Mouse (Mus musculus): ENCODE measurements around the gene Crb3. TPM values are rescaled to one million over a fixed set of nuclear protein-coding genes. Genes with fewer than 3 reads are reported as not detected.

Gene Crb3
- polyA plus RNA-seq (2016; fragmentation: Nextera tagmentation; extraction: Ambion mirVana) = 2.5 and 3.0 TPM in 2 replicates

DNA sequence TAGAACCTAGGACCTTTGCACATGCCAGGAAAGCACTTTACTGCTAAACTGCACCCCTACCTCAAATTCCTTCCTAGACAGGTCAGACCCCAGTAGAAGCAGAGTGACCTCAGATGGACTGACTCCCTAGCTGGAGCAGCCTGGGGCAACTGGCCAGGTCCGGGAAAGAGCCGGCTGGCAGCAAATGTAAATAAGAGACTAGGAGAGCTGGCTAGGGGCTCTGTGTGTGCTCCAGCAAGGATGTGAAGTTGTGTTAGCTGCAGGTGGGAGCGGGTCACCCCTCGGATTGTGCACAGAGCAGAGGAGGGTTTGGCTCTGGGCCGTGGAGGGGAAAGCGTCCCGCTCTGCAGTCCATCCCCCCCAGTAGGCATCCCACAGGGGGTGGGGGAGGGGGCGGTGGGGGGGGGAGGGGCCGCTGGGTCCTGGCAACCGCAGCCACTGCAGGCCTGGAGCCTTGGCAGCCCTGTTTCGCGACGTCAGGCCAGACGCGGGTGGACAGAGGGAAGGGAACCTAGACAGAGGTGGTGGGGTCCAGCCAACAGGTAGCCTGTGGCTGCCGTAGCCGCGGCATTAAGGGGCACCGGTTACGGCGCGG lies at the start of gene Crb3:
TSS of gene Crb3 (plus strand) at position 215 of the 595 bp plus-strand sequence.
- Histone ChIP-seq H3K9ac (peak within 1 kb of the TSS; percentile 75), H3K27me3 (replicated peaks) (peaks cover 57% of the 10 kb centered on the region), H3K4me2 (peak within 1 kb of the TSS; percentile 98), H3K4me1 (peaks cover 43% of the 10 kb centered on the region), H3K9me3 (replicated peaks) (no peaks in the 10 kb centered on the region), H3K36me3 (peaks cover 8% of the 10 kb centered on the region), H3K4me3 (peak within 1 kb of the TSS; percentile 69), H3K27ac (peak within 1 kb of the TSS; percentile 51)
- 6% methylated on average over 14 of the region's 22 CpGs for WGBS (ENCODE audit: insufficient replicate concordance)
- 0 out of 2 replicates have a peak, but pooled peaks have one; percentile 1 for ATAC-seq

DNA sequence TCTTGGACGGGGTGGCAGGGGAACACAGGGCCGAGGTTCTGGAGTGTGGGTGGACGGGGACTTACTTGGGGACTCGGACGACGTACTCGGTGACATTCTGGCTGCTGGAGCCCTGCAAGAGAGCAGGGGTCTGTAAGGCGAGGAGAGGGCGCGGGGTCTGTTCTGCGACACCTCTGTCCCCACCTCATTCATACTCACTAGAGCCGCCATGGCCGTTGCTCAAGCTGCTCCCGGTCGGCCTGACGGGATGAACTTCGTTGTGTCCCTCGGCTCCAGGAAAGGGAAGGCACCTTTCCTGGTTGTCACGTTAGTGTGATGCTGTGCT lies 48.0 kb upstream of the Crb3 start:
- Histone ChIP-seq H3K4me1 (peaks cover 50% of the 10 kb centered on the region), H3K4me2 (peak overlapping the region; percentile 80), H3K9me3 (replicated peaks) (no peaks in the 10 kb centered on the region), H3K27me3 (replicated peaks) (no peaks in the 10 kb centered on the region), H3K36me3 (peaks cover 40% of the 10 kb centered on the region), H3K27ac (peak overlapping the region; percentile 90), H3K9ac (peak overlapping the region; percentile 88), H3K4me3 (peak overlapping the region; percentile 89)
- WGBS (ENCODE audit: insufficient replicate concordance) = under 1% methylated on average over 19 of the region's 19 CpGs
- peak; percentile 62 for ATAC-seq

DNA sequence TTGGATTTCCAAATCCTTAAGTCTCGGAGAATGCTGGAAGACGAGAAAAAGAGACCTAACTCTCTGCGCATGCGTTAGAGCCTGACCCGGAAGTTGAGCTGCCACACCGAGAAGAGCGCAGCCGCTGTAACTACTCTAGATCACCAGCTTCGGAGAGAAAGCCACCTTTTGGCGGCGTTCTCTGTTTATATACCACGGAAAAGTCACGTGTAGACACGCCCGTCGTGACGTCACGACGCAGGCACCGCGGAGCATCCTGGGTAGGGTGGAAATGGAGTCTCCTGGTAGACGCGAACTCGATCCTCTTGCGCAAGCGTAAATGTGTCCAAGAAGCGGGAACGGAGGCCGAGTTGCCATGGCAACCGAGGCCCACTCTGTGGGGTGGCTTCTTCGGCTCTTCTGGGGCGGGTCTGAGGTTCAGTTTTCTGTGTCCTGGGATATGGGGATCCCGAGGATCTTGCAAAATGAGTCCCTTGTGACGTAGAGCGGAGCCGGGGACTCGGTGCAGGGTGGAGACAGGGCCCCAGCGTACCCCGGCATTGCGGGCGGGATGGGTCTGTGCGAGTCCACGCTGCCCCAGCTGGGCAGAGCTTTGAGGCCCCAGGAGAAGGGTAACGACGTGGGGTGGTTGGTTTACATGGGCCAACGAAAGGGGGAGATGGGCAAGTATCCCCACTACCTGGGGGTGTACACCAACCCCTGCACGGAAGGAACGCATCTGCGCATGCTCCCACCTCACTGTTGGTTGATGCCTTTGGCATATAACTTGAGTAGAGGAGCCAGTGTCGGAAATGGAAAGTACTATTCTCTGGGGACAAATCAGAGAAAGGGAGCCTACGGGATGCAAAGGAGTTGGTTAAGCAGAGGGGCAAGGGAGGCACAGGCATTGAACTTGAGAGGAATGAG lies 47.4 kb upstream of the Crb3 start, which contains the start of the genes Gtf2f1 and Gm17949:
TSS of gene Gtf2f1 (minus strand) at position 53 of the 906 bp plus-strand sequence.
TSS of gene Gm17949 (plus strand) at position 234 of the 906 bp plus-strand sequence.
- ATAC-seq = peak; percentile 85
- Histone ChIP-seq H3K4me1 (peaks cover 55% of the 10 kb centered on the region), H3K27ac (peak within 1 kb of the TSS; percentile 90), H3K27me3 (replicated peaks) (no peaks in the 10 kb centered on the region), H3K4me2 (peak within 1 kb of the TSS; percentile 80), H3K4me3 (peak within 1 kb of the TSS; percentile 89), H3K36me3 (peaks cover 34% of the 10 kb centered on the region), H3K9me3 (replicated peaks) (no peaks in the 10 kb centered on the region), H3K9ac (peak within 1 kb of the TSS; percentile 88)
- WGBS (ENCODE audit: insufficient replicate concordance) = 1% methylated on average over 51 of the region's 51 CpGs

DNA sequence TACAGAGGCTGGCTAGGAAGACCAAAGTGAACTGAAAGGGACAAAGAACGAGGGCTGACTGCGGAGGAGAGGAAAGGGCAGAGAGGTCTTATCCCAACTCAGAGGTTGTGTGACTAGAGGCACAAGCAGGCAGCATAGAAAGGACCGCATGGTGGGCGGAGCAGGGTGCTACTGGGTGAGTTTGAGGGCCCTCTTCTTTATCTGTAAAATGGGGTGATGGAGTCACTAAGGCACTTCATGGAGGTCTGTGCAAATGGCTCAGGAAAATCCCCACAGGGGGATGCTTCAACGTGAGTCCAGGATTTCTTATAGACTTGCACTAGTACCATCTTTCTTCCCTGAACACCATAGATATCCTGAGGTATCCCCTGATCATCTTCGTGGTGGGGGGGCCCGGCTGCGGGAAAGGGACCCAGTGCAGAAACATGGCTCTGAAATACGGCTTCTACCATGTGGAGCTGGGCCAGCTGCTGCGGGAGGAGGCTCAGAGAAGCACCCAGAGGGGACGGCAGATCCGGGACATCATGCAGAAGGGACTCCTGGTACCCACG lies 46.6 kb upstream of the Crb3 start:
- Histone ChIP-seq H3K27ac (peak overlapping the region; percentile 90), H3K4me1 (peaks cover 50% of the 10 kb centered on the region), H3K27me3 (replicated peaks) (no peaks in the 10 kb centered on the region), H3K4me3 (peak overlapping the region; percentile 89), H3K9me3 (replicated peaks) (no peaks in the 10 kb centered on the region), H3K4me2 (peak overlapping the region; percentile 80), H3K9ac (peak overlapping the region; percentile 73), H3K36me3 (peaks cover 26% of the 10 kb centered on the region)
- WGBS (ENCODE audit: insufficient replicate concordance) = 74% methylated on average over 13 of the region's 13 CpGs
- ATAC-seq = no peak

DNA sequence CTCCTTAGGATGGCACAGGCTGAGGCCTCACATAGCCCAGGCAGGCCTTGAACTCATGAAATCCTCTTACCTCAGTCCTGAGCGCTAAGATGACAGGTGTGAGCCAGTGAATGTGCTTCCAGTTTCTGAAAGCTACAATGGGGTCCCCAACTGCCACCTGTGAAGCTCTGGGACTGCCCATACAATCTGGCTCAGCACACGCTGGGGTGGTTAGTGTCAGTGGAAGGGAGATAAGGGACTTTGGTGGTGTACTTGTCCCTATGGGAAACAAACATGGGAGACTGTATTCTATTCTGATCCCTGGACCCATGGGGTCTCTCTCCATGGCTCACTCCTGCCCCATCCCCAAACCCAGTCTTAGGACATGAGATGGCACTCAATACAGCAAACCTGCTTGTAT lies 39.2 kb upstream of the Crb3 start:
- peak overlapping the region; percentile 85 for H3K27ac ChIP-seq
- peaks cover 56% of the 10 kb centered on the region for H3K36me3 ChIP-seq
- no peaks in the 10 kb centered on the region for H3K27me3 ChIP-seq (replicated peaks)
- no peaks in the 10 kb centered on the region for H3K9me3 ChIP-seq (replicated peaks)
- peak; percentile 84 for ATAC-seq
- H3K4me3 ChIP-seq = no peak overlapping the region
- H3K4me1 ChIP-seq = peaks cover 62% of the 10 kb centered on the region
- H3K4me2 ChIP-seq = peak overlapping the region; percentile 40
- 33% methylated on average over 2 of the region's 2 CpGs for WGBS (ENCODE audit: insufficient replicate concordance)
- H3K9ac ChIP-seq = peak overlapping the region; percentile 22; the same call in 1 of the 2 replicates

DNA sequence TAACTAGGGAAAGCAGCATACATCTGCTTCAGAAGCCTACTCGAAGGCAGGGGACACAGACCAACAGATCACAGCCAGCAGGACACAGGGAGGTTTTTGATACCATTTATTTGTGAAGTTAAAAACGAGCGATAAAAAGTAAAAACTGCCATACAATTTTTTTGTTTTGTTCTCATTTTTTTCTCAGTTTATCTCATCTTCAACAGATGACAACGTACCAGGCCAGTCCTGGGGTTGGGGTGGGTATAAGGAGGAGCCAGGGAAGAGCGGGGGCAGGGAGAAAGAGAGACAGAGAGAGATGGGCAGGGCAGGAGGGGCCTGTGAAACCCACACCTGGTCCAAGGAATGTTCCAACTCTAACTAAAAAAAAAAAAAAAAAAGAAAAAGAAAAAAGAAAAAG lies 37.9 kb upstream of the Crb3 start:
- WGBS (ENCODE audit: insufficient replicate concordance) = 45% methylated on average over 5 of the region's 5 CpGs
- no peak for ATAC-seq

DNA sequence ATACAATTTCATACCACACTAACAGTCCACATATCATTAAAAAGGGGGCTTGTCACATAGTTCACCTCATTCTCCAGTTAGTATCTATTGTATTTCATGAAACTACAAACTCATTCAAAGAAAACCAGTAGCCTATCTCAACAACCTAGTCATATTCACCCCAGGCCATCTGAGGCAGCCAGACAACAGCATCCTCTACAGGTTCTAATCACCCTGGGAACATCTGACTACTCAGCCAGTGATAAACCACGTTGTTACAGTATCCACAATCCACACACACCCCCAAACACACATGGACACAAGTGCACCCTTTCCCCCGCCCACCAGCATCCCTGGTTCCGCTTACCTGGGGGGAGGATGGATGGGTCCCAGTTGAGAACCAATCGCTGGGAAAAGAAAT lies 31.4 kb upstream of the Crb3 start:
- H3K4me1 ChIP-seq = peaks cover 67% of the 10 kb centered on the region
- peak overlapping the region; percentile 36 for H3K27ac ChIP-seq
- H3K9me3 ChIP-seq (replicated peaks) = no peaks in the 10 kb centered on the region
- 0 out of 2 replicates have a peak overlapping the region, but pooled peaks have one; percentile 22 for H3K9ac ChIP-seq
- WGBS (ENCODE audit: insufficient replicate concordance) = 67% methylated on average over 4 of the region's 4 CpGs
- ATAC-seq = no peak
- no peaks in the 10 kb centered on the region for H3K27me3 ChIP-seq (replicated peaks)
- no peak overlapping the region for H3K4me3 ChIP-seq
- peaks cover 70% of the 10 kb centered on the region for H3K36me3 ChIP-seq
- peak overlapping the region; percentile 17; the same call in 1 of the 2 replicates for H3K4me2 ChIP-seq

More for the DNA sequence above, 37.9 kb upstream of the Crb3 start:
- peaks cover 72% of the 10 kb centered on the region for H3K4me1 ChIP-seq
- no peak overlapping the region for H3K4me3 ChIP-seq
- peaks cover 69% of the 10 kb centered on the region for H3K36me3 ChIP-seq
- H3K27ac ChIP-seq = peak overlapping the region; percentile 85
- peak overlapping the region; percentile 6; the same call in 1 of the 2 replicates for H3K9ac ChIP-seq
- no peaks in the 10 kb centered on the region for H3K9me3 ChIP-seq (replicated peaks)
- no peak overlapping the region for H3K4me2 ChIP-seq
- H3K27me3 ChIP-seq (replicated peaks) = no peaks in the 10 kb centered on the region

DNA sequence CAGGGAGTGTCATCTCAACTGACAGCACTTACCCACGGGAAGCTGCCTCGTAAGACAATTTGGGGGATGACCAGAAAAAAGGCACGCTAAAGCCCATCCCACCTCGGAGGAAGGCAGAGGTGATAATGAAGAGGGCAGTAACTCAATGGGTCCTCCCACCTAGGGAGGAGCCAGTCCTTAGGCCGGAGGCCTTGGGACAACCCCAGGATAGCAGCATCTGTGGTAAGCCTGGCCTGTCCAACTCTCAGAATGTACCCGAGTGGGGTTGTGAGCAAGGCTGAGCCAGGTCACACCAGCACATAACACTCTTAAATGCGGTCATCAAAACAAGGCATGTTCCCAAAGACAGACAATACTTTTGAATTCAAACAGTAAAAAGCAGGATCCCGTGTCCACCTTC lies 29.2 kb upstream of the Crb3 start:
- 15% methylated on average over 8 of the region's 8 CpGs for WGBS (ENCODE audit: insufficient replicate concordance)

DNA sequence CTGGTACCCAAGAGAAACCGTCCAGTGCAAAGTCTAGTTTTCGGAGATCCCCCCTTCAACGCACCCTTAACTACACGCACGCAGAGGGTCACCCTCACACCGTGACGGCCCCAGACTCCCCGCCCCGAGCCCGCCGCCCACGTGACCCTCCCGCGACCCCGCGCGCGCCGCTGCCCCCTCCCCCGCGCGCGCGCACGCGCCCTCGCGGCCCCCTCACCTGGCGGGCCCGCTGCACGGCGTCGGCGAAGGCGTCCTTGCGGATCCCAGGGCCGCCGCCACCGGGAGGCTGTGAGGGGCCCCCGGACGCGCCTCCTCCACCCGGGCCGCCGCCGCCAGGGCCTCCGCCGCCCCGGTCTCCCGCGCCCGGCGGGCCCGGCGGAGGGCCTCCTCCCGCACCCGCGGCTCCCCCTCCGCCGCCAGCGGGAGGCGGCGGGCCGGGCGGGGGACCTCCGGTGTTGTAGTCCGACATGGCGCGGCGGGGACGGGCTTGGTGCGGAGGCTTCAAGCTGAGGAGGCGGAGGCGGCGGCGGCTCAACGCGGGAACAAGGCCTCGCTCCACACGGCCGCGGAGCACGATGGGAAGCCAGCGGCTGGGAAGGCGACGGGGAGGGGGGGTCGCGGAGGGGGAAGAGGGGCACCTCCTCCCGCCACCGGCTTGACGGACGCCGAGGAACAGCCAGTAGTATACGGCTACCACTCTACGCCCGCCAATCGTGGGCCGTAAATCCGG lies 27.8 kb upstream of the Crb3 start, which contains the start of gene Khsrp:
TSS of gene Khsrp (minus strand) at position 592 of the 730 bp plus-strand sequence.
- Histone ChIP-seq H3K9me3 (replicated peaks) (no peaks in the 10 kb centered on the region), H3K9ac (peak within 1 kb of the TSS; percentile 100), H3K4me2 (peak within 1 kb of the TSS; percentile 86), H3K4me1 (peaks cover 50% of the 10 kb centered on the region), H3K4me3 (peak within 1 kb of the TSS; percentile 99), H3K27me3 (replicated peaks) (peaks cover 11% of the 10 kb centered on the region; the same call in 1 of the 2 replicates), H3K27ac (peak within 1 kb of the TSS; percentile 96), H3K36me3 (peaks cover 34% of the 10 kb centered on the region)
- ATAC-seq = no peak
- under 1% methylated on average over 81 of the region's 99 CpGs for WGBS (ENCODE audit: insufficient replicate concordance)

More for the DNA sequence above, 29.2 kb upstream of the Crb3 start:
- Histone ChIP-seq H3K36me3 (peaks cover 48% of the 10 kb centered on the region), H3K9ac (peak overlapping the region; percentile 100), H3K27me3 (replicated peaks) (peaks cover 7% of the 10 kb centered on the region; the same call in 1 of the 2 replicates), H3K4me3 (peak overlapping the region; percentile 99), H3K4me1 (peaks cover 62% of the 10 kb centered on the region), H3K4me2 (peak overlapping the region; percentile 86), H3K27ac (peak overlapping the region; percentile 96), H3K9me3 (replicated peaks) (no peaks in the 10 kb centered on the region)
- no peak for ATAC-seq

DNA sequence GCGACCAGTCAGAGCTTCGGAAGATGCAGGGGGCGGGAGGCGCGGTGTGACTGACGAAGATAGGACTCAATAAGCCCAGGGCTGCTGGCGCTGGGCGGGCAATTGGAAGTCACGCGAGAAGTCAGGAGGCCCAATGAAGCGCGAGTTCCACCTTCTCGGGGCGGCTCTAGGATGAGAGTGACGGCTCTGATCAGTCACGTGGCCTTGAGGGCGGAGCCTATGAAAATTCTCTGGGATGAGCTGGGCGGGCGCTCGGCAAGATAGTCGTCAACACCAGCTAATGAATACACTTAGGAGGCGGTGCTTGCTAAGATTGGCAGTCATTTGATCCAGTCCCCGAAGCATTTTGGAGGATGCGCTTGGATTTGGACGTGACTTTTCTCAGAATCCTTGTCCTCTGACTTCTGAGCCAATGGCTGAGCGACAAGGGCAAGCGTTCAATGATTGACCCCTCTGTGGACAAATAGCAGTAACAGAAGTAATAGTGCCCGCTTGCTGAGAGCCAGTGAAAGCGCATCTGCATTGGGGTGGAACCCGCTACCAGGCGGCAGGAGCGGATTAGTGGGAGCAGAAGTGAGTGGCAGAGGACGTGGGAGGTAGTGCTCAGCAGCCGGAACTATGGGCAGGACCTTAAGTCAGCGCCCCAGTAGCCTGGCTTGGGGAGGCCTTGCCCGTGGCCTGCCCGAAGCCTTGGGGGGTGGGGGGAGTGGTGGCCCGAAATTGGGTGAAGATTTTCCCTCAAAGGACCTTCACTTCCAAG lies 27.1 kb upstream of the Crb3 start:
- peaks cover 26% of the 10 kb centered on the region for H3K36me3 ChIP-seq
- WGBS (ENCODE audit: insufficient replicate concordance) = under 1% methylated on average over 38 of the region's 38 CpGs
- peak; percentile 90 for ATAC-seq
- peak overlapping the region; percentile 99 for H3K4me3 ChIP-seq
- H3K27ac ChIP-seq = peak overlapping the region; percentile 91
- H3K9ac ChIP-seq = peak overlapping the region; percentile 100
- no peaks in the 10 kb centered on the region for H3K9me3 ChIP-seq (replicated peaks)
- peak overlapping the region; percentile 86 for H3K4me2 ChIP-seq
- peaks cover 11% of the 10 kb centered on the region; the same call in 1 of the 2 replicates for H3K27me3 ChIP-seq (replicated peaks)
- peaks cover 43% of the 10 kb centered on the region for H3K4me1 ChIP-seq

All from liver, embryonic 12.5 days (tissue).